Mouse (Mus musculus) MN1 (cell line): ENCODE measurements around the gene Ift22.
"Not testable (repeated sequence)": the region's sequence is repeated elsewhere in the genome, so short reads cannot be mapped to it uniquely, and the experiment has no call there.

Experiments used
- DNase-seq: peaks from one replicate; pipeline ENCODE4 v3.0.0-alpha.2; 2016; ENCODE audit warnings: low spot score

The Ift22 gene

DNA sequence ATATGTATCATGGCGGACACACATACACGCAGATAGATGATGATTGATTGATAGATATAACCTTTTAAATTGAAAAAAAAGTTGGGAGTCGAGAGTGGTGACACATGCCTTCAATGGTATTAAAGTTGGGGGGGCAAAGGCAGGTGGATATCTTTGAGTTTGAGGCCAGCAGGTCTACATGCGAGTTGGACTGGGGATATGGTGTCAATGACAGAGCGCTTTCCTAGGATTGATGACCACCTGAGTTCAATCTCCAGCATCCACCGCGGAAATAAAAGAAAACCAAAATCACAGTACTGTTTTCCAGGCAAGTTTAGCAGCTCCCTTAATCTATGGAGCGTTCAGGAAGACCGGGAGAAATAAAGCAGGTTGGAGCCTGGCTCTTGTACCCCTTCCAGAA, 363 bp upstream of the Ift22 start:
- DNase-seq: no peak

DNA sequence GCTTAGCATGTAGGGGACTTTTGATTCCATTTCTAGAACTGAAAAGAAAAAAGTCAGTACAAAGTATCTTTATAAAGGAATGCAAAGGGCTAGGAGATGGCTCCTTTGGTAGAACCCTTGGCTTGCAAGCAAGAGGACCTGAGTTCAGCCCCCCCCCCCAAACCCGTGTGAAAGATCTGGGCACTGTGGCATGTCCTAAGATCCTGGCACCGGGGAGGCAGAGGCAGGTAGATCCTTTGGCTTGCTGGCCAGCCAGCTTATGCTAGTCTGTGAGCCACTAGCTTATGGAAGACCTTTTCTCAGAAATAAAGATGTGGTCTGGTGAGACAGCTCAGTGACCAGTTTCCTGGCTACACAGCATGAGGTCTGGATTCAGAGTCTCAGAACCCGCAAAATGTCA, 6.2 kb downstream of the Ift22 start:
- no peak for DNase-seq

DNA sequence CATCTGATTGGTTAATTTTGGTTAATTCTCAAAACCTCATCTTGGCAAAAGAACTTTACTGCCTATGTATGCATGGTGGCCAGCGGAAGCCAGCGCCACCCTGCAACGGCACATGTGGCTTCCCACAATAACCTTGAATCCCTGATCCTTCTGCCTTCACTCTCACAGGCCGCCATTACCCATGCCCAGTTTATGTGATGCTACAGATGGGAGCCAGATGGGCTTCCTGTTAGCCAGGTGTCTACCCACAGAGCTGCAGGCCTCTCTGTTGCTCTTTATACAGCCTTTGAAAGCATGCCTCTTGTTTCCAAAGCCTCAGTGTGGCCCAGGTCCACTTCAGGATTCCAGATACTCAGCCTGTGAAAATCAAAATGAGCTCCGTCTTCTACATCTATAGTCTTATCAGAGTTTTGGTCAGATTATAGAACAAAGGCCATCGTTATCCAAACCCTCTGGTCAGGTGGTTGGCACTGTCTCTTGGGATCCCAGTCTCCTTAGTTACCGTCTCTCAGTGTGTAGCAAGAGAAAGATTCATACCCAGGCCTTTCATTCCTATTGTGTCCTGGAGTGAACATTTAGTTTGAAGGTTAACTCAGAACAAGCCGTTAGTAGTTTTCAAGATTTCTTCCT, 9.8 kb downstream of the Ift22 start:
- no peak for DNase-seq

DNA sequence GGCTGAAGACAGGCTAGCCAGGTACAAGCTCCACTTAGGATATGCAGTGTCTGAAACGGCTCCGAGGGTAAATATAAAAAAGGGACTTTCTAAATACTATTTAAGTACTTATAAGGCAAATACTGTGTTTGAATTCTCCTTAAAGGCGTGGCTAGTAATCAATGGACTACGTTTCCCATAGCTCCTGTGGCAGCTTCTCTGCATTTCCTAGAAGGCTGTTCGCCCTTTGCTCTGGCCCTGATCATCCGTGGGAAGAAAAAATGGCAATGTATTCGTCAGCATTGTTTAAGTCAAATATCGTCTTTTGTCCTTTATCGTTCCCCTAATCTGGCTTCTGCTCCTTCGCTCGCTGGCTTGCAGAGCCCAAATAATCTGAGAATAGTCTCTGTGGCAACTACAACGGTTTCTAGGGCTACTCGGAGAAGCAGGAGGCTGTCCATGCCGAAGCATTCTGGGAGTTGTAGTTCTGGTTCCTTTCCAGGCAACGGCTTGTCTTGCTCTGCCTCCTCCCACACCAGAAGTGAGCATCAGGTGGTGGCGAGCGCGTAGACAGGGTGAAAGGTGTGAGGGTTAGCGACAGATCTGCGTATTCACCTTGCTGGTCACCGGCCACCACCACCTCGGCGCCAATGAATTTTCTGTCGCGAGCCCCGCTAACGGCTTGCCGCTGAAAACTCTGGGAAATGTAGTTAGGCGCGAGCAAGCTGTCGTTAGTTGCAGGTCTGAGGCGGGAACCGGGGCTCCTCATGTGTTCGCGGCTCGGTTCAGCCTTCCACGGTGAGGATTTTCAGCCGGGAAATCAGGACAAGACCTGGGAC, 10.9 kb downstream of the Ift22 start:
- DNase-seq: peak; percentile 88

DNA sequence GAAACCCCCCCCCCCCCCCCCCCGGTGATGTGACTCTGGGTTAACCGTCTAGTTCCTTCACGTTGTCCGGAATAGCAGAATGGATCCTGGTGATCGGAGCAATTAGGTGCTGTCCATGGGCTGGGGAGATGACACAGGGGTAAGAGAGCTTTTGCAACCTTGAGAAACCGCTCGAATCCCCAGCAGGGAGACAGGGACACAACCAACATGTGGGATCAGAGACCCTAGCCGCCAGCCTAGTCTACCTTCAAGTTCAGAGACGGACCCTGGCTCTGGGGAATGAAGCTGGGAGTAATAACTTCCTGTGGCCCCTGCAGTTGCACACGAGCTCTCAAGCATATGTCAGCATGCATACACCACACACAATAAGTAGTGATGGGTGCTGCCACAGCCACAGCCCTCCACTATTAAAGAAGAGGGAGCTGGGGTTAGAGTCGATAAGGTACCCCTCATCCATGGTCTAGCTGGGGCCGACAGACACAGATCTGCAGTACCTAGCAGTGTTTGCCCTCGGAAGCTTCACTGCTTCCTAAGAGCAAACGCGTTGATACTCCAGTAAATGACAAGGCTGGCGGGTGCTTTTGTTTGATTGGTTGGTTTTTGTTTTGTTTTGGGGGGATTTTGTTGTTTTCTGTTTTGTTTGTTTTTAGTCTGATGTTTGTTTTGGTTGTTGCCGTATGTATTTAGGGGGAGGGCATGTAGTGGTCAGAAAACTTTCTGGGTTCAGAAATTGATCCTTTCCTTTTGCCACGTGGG, 11.8 kb downstream of the Ift22 start:
- DNase-seq: peak; percentile 42

DNA sequence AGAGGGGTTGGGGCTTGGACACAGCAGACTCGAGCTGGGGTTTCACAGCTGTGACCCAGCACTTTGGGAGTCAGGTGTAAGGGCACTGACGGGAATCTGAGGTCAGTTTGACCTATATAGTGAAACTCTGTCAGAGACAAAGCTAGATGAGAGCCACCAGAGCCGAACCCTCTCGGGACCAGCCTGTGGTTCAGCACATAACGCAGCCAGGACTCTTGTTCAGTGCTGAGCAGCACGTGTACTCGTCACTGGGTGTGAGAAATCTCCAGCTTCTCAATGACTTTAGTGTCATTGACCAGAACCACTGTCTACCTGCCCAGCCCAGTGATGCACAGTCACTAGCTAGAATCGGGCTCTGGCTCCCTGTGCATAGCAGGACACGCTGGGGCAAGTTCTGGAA, 14.9 kb downstream of the Ift22 start:
- no peak for DNase-seq

DNA sequence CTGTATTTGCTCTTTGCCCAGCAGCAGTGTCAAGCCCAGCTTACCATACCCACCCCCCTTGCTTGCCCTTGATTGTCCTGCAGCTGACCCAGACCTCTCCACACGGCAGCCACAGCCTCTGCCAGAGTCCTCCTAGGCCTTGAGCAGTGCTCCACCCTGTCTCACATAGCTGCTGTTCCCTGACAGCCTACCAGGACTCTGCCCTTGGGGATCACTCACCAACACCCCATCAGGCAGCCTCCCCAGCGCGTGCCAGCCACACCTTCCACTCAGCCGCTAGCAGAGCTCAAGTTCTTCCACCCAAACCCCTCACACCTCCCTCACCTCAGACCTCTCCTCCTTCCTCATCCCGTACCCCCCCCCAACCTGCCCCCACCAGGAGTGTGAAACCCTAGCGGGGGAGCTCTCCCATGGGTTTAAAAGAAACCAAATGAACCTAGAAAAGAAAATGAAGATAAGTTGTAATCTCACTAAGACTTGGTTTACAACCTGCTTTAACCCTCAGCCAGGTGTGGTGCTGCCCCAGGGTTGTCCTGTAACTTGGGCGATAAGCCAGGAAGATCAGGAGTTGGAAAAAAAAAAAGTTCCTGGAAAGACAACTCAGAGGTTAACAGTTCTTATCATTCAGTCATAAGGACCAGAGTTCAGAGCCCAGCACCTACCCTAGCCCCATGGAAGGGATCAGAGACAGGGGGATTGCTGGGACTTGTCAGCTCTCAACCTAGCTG, 16.0 kb downstream of the Ift22 start:
- DNase-seq: no peak

DNA sequence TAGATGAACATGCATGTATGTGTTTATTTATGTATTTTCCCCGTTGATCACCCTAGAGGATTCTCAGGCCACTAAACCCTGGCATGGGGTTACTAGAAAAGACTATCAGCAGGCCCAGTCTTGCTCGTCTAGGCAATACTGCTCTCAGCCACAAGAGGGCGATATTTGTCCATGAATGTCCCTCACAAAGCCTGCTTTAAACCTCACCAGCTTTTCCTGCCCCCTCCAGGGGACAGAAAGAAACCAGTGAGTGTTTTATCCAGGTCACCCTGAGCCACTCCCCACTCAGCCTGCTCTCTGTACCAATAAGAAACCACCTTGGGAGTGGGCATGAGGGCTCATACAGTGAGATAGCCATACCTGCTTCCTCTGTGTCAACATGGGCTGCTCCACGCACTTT, 21.1 kb downstream of the Ift22 start:
- peak; percentile 87 for DNase-seq

DNA sequence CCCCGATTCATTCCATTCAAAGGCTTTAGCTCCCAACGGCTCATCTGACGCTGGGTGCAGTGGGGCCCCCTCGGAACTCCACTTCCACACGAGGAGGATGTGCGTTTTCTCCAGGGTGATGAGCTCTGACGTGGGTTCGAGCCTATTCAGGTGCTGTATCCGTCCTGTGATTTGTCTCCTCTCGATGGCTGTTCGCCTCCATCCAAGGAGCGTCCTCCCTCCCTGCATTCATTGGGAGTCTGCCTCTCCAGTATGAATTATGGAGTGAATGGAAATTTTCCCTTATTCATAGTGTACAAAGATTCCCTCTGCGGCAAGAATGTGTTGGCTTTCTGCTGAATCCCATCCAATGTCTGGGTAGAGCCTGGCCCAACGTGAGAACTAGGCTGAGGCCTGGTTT, 23.9 kb downstream of the Ift22 start:
- no peak for DNase-seq

DNA sequence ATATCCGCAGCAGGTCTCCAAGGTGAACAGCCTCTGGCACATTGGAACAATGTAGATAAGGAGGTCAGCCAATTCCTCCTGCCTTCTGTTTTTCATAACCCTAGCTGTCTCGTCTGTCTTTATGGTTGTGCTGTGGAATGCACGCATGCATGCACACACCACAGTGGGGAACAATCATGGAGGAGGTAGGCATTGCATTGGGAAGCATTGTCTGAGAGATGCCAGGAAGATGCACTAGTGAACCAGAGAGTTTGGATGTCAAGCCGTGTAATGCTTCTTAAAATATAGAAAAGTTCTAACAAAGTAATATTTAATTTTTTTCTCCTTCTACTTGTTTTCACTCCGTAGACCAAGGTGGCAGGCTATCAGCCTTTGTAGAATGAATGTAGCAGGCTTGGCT, 25.0 kb downstream of the Ift22 start:
- DNase-seq: no peak

DNA sequence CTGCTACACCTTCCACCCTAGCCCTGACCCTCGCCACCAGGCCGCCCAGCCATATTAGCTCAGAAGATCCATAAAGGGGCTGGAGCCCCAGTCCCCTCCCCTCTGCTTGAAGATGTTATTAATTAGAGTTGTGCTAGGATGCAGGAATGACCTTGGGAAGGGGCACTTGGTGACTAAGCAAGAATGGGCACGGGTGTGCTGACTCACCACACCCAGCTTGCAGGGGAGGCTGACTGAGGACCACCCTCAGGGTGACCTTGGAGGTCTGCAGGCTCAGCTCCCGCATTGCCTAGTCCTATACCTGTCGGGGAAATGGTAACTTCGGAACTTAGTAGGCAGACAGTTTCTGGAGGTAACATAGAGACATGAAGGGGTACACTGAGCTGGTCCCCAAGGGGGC, 26.0 kb downstream of the Ift22 start:
- DNase-seq: no peak

DNA sequence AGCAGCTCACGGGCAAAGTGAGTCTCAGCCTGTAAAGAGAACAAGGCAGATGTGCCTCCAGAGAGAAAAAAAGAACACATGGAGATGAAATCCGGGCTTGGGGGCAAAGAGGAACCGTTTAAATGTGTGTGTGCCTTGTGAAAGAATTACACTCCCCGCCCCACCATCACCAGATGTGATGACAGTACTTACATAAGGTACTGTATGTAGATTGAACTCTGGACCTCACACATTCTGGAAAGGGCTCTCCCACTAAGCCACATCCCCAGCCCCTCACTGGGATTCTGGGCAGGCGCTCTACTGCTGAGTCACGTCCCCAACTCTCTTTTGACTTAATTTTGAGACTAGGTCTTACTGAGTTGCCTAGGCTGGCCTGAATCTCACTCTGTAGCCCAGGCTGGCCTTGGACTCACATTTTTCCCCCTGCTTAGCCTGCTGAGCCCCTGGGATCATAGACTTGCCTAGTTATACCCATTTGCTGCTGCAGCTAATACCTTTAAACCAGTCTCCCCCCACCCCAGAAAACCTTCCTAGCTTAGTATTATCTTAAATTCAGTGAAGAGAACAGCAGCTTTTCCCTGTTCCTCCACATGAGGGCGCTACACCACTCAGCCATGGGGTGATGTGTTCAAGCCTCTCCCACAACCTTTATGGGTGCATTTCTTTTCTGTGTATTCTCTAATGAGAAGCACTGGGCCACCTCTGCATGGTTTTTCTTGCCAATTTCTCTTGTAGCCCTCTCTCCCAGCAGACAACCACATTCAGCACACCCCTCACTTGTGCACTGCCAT, 28.1 kb downstream of the Ift22 start:
- DNase-seq: no peak

DNA sequence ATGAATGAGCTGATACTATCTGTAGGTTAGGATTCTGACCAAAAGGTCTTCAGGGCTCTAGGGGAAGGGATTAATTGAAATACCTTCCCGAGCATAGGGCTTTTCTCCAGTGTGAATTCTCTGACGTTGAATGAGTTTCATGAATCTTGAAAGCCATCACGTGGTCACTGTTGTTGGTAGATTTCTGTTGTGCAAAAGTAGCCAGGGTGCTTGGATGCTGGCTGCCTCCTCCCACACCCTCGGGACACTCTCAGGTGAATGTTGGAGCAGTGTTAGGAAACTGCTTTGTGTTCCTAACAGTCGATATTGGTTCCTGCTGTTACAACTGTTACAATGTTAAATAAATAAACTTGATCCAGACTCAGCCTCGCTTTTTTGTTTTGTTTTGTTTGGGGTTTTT, 28.8 kb downstream of the Ift22 start:
- no peak for DNase-seq

DNA sequence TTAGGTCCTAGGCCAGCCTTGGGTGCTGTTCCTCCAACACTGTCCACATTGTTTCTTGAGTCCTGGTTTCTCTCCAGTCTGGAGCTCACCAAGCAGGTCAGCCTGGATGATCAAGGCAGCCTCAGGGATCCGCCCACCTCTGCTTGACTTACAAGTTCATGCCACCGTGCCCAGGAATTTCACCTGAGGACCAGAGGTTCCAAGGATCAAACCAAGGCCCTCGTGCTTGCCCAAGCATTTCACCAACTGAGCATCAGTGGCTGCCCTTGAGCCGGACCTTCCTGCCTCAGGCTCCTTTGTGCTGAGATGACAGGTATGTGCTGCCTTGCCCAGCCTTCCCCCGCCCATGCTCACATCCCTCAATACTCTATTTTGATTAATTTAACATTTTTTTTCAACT, 29.7 kb downstream of the Ift22 start:
- DNase-seq: no peak

DNA sequence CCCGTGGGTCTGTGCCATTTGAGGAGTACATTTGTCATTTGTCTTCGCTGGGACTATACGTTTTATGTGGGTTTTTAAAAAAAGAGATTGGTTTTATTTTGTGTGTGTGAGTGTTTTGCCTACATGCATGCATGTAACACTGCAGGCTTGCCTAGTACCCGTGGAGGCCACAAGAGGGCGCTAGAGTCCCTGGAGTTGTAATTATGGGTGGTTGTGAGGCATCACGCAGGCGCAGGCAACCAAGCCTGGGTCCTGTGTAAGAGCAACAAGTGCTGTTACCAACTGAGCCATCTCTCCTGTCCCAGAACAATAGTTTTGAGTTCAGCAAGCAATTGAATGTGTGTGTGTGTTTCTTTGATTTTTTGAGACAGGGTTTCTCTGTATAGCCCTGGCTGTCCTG, 31.3 kb downstream of the Ift22 start:
- DNase-seq: no peak

DNA sequence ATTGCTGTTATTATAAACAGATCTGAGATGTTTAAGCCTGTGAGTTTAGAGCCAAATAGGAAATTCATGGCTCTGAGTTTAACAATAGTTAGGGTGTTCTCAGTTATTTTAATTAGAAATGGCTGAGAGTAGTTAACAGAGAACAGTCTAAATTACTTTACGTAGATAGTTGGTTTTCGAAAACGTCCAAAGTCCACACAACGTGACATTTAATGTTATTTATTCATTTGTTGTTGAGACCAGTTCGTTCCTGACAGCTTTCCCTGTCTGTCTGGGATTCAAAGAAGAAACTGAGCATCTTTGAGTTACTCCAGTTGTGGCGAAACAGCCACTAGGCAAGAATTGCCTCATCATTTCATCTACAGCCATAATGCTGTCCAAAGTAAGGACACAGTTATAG, 32.1 kb downstream of the Ift22 start:
- DNase-seq: not testable (repeated sequence)

DNA sequence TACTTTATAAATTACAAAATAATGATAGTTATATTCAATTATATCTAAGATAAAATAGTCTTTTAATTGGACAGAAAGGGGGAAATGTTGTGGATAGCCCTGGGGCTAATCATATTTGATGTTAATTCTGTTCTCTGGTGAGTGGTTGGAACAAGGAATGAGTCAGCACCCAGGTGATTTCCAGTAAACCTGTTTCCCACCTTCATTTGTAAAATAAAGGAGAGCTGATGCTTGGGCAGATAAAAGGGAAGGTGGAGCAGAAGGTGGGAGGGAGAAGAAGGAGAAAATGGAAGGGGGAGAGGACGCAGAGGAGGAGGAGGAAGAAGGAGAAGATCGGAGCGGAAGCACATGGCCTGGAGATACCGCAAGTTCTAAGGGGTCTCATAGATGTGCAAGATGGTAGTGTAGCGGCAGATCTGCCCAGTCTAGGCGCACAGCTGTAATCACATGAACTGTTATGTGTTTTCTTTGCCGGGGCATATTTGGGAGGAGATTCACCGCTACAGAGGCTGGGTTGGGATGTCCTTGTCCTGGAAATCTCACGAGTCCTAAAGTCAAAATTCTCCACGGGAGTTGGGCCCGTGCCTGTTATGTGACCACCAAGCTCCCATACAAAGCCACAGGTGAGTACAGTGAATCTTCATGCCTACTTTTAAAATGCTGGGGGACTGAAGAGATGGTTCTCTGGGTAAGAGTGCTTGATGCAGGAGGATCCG, 33.1 kb downstream of the Ift22 start:
- no peak for DNase-seq

DNA sequence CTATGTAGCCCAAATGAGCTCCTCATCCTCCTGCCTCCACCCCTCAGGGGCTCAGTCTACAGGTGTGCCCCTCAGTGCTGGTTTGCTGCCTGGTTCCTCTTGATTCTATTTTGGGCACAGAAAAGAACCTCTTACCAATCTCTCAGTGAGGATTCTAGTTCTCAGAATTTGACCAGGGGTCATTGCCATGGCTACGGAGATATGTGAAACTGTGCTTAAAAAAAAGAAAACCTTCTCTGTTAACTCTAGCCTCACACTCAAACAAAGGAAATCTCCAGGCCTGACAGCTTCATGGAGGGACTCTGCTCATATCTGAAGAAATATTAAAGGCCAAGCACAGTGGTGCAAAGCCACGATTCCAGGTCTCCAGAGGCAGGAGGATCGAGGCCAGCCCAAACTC, 34.8 kb downstream of the Ift22 start:
- DNase-seq: no peak

DNA sequence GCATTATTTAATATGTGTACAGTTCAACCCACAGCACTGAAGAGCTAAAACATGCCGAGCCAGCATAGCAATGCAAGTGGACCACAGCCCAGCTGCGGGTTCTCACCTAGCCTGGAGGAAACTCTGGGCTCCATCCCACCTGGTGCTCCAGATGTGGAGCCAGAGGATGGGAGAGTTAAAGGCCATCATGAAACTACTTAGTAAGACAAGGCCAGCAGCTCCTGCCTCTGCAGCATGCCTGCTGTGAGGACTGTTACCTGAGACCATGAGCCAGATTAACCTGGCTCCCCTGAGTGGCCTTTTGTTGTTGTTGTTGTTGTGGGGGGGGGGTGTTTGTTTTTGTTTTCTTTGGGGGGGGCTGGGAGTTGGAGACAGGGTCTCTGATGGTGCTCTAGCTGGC, 35.4 kb downstream of the Ift22 start:
- DNase-seq: no peak

DNA sequence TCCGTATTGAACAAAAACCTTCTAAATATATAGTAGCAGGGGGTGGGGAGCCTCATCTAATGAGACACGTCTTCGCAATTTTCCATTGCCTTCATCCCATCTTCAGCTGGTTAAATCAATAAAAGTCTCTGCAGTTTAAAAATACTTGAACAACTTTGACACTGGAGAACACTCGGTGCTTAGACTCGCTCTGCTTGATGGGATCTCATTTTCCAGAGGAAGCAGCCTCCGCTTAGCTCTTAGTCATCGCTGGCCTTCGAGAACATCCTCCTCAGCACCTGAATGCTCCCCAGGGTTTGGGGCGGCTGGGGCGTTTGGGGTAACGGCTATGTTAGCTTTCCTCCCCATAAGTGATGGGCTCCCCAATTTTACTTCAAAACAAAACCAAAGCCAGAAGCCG, 37.1 kb downstream of the Ift22 start:
- DNase-seq: no peak

DNA sequence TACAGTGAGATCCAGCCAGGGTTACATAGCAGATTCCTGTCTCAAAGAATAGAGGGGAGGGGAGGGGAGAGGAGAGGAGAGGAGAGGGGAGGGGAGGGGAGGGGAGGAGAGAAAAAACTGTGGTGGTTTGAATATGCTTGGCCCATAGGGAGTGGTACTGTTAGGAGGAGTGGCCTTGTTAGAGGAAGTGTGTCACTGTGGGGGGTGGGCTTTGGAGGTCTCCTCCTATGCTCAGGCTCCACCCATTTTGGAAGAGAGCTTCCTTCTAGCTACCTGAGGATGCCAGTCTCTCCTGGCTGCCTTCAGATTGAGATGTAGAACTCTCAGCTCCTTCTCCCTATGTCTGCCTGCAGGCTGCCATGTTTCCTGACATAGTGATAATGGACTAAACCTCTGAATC, 39.9 kb downstream of the Ift22 start:
- no peak for DNase-seq
